Mouse (Mus musculus) erythroblast, embryonic 14.5 days (primary cell): ENCODE results near the gene Kirrel. TPM values are rescaled to one million over a fixed set of nuclear protein-coding genes. Genes with fewer than 3 reads are reported as not detected.

Experiments used
- H3K27me3 ChIP-seq: 2 replicates; pipeline ENCODE4 v1.6.1; 2012; ENCODE audit warnings: inconsistent platforms; ENCODE audit not compliant: control insufficient read depth
- H3K36me3 ChIP-seq: 2 replicates; pipeline ENCODE4 v1.6.1; 2012; ENCODE audit warnings: mild to moderate bottlenecking, inconsistent platforms; ENCODE audit not compliant: control insufficient read depth
- H3K4me1 ChIP-seq: 2 replicates; pipeline ENCODE4 v1.6.1; 2012; ENCODE audit warnings: inconsistent platforms; ENCODE audit not compliant: control insufficient read depth
- H3K4me3 ChIP-seq: replicated peaks from 2 replicates; pipeline ENCODE3; 2012; ENCODE audit warnings: moderate library complexity, mild to moderate bottlenecking, inconsistent platforms
- H3K9me3 ChIP-seq: 2 replicates; pipeline ENCODE4 v1.6.1; 2012; ENCODE audit warnings: low read length, inconsistent platforms, mixed read lengths; ENCODE audit not compliant: control insufficient read depth
- GATA1 ChIP-seq: IDR thresholded peaks from 2 replicates; pipeline ENCODE4 v1.6.1; 2012; ENCODE audit warnings: low read length, inconsistent platforms, mixed read lengths
- TAL1 ChIP-seq: IDR thresholded peaks from 3 replicates; pipeline ENCODE4 v1.6.1; 2012; ENCODE audit warnings: low read length, inconsistent platforms, mixed read lengths
- polyA plus RNA-seq: library from polyadenylated mRNA; stranded (reverse); fragments of >175 nt; gene quantifications from 2 replicates; pipeline ENCODE4 v1.2.3, GENCODE M21; 2012

Kirrel gene
- polyA plus RNA-seq, 1 experiment: not detected

GRCm38 (mm10) chr3:87193756-87194155, 19.2 kb upstream of the Kirrel start:
- H3K4me3 ChIP-seq: no peak overlapping the region
- H3K4me1 ChIP-seq: no peaks in the 10 kb centered on the region
- H3K36me3 ChIP-seq: no peaks in the 10 kb centered on the region
- TF ChIP-seq TAL1 (no peak), GATA1 (no peak)
- H3K9me3 ChIP-seq: no peaks in the 10 kb centered on the region
- no peaks in the 10 kb centered on the region for H3K27me3 ChIP-seq

- no peaks in the 10 kb centered on the region for H3K27me3 ChIP-seq
- TF ChIP-seq TAL1: no peak
- TF ChIP-seq GATA1: no peak
- no peak overlapping the region for H3K4me3 ChIP-seq
- H3K9me3 ChIP-seq: no peaks in the 10 kb centered on the region
- H3K4me1 ChIP-seq: no peaks in the 10 kb centered on the region
- no peaks in the 10 kb centered on the region for H3K36me3 ChIP-seq
Measured at GRCm38 (mm10) chr3:87193352-87193751, 18.8 kb upstream of the Kirrel start.

GRCm38 (mm10) chr3:87176687-87177086, 2.1 kb upstream of the Kirrel start:
- H3K27me3 ChIP-seq: peaks cover 50% of the 10 kb centered on the region

GRCm38 (mm10) chr3:87175438-87175815, 880 bp upstream of the Kirrel start:
- TF ChIP-seq GATA1 (no peak), TAL1 (no peak)
- peaks cover 2% of the 10 kb centered on the region; the same call in 1 of the 2 replicates for H3K4me1 ChIP-seq
- H3K9me3 ChIP-seq: no peaks in the 10 kb centered on the region
- H3K27me3 ChIP-seq: peaks cover 57% of the 10 kb centered on the region
- H3K4me3 ChIP-seq: no peak overlapping the region
- H3K36me3 ChIP-seq: no peaks in the 10 kb centered on the region

More at GRCm38 (mm10) chr3:87176687-87177086, 2.1 kb upstream of the Kirrel start:
- TF ChIP-seq TAL1: no peak
- TF ChIP-seq GATA1: no peak
- H3K4me1 ChIP-seq: peaks cover 2% of the 10 kb centered on the region; the same call in 1 of the 2 replicates
- H3K4me3 ChIP-seq: no peak overlapping the region
- H3K9me3 ChIP-seq: no peaks in the 10 kb centered on the region
- no peaks in the 10 kb centered on the region for H3K36me3 ChIP-seq

- H3K27me3 ChIP-seq: peaks cover 57% of the 10 kb centered on the region
- TF ChIP-seq TAL1: no peak
- TF ChIP-seq GATA1: no peak
- H3K9me3 ChIP-seq: no peaks in the 10 kb centered on the region
- peaks cover 2% of the 10 kb centered on the region; the same call in 1 of the 2 replicates for H3K4me1 ChIP-seq
- H3K4me3 ChIP-seq: no peak overlapping the region
- H3K36me3 ChIP-seq: no peaks in the 10 kb centered on the region
Measured at GRCm38 (mm10) chr3:87174769-87175437, 356 bp upstream of the Kirrel start.

GRCm38 (mm10) chr3:87173486-87174085, 961 bp downstream of the Kirrel start:
- H3K36me3 ChIP-seq: no peaks in the 10 kb centered on the region
- no peak overlapping the region for H3K4me3 ChIP-seq
- no peak for TF ChIP-seq GATA1
- TF ChIP-seq TAL1: no peak
- H3K27me3 ChIP-seq: peaks cover 57% of the 10 kb centered on the region
- H3K9me3 ChIP-seq: no peaks in the 10 kb centered on the region
- peaks cover 3% of the 10 kb centered on the region; the same call in 1 of the 2 replicates for H3K4me1 ChIP-seq

GRCm38 (mm10) chr3:87173103-87173444, 1.5 kb downstream of the Kirrel start:
- Histone ChIP-seq H3K27me3 (peaks cover 57% of the 10 kb centered on the region), H3K9me3 (no peaks in the 10 kb centered on the region), H3K4me1 (peaks cover 3% of the 10 kb centered on the region; the same call in 1 of the 2 replicates), H3K36me3 (no peaks in the 10 kb centered on the region), H3K4me3 (no peak overlapping the region)
- TF ChIP-seq GATA1 (no peak), TAL1 (no peak)

GRCm38 (mm10) chr3:87172351-87173102, 2.0 kb downstream of the Kirrel start:
- Histone ChIP-seq H3K4me1 (peaks cover 3% of the 10 kb centered on the region; the same call in 1 of the 2 replicates), H3K4me3 (no peak overlapping the region), H3K9me3 (no peaks in the 10 kb centered on the region), H3K36me3 (no peaks in the 10 kb centered on the region), H3K27me3 (peaks cover 57% of the 10 kb centered on the region)
- no peak for TF ChIP-seq TAL1
- TF ChIP-seq GATA1: no peak
